Mouse (Mus musculus): ENCODE measurements at regions not wholly inside any gene's neighbourhood (a gene's known extent, or its start where the extent isn't known, plus 50 kb on each side); places are given as distances from the start of the nearest gene placed in this dataset.

DNA sequence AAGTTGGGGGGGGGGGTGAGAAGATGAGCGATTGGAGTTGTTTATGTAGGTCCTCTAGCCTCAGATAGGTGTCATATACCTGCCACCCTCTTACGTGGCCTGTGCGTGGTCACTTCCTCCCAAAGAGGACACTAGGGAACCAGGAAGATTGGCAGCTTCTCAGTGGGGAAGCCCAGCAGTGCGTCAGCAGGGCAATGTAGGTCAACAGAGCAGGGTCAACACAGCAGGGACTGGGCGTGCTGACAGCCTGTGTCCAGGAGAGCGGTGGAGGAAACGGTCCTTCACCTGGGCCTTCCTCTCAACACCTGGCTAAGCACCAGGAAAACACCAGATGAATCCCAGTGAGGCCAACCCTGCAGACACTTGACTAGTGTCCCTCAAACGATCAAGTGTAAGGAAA lies 122.4 kb upstream of the Dio3 start:
- DNase-seq (ENCODE audit: extremely low spot score in 1 of 2, low spot score in 1 of 2), result no peak

DNA sequence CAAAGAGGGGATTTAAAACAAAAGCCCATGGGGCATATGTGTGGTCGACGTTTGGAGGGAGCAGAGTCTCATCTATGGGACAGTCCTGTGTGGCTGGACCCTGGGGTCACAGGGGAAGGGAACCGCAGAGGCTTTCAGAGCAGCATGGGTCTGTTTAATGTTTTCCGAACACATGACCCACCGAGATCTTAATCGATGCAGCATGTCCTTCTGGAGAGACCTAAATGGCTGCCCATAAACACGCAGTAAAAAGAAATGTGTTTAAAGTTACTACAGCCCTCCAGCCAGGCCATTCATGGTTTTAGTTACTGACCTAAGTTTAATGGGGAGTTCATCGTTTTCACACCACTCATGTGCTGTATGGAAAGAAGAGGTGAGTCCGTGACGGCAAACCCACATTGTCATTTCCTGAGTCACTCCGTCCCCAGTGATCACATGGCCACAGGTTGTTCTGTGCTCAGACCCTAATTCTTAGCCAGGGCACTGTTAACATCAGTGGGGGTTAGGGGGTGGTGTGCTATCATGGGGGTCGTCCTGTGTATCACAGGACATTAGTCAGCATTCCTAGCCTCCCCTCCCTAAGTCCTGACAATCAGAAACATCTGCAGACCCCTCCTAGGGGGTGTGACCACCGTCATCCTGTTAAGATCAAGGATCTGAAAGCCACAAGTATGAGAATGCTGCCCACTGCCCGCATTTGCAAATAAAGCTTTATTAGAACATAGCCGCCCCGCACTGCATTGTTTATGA lies 120.7 kb upstream of the Dio3 start:
- no peak for DNase-seq (ENCODE audit: extremely low spot score in 1 of 2, low spot score in 1 of 2)

DNA sequence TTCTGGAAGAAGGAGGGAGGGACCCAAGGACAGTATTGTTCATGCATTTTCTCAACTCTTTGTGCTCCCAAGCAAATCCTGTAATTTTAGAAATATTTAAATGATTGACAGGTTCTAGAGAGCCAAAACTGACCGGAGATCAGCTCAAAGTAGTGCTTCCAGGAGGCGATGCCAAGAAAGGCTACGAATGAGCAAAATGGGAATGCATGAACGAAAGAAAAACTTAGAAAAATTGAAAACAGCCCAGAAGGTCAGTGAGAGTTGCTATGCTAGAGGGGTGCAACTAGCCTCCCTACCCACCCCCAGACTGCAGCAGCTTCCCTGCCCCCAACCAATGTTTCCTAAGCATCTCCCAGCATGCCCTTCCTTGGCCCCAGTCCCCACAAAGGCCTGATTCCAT lies 117.6 kb upstream of the Dio3 start:
- DNase-seq (ENCODE audit: extremely low spot score in 1 of 2, low spot score in 1 of 2), result no peak

DNA sequence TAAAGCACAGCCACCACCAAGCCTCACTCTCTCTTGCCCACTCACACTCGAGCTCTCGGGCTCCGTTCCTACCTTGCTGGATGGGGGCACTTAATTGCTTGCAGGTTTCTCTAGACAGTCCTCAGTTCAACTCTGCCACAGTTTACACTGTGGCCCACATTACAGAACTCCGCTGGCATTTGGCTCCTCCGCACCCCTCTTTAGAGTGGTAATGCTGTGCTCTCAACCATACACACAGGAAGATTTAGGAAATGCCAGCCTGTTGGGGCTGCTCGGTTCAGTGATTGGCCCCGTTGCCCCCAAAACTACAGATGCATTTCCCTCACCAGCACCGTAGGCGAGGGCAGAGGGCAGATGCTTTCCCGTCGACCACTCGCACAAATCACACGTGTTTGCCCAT lies 113.4 kb upstream of the Dio3 start:
- DNase-seq (ENCODE audit: extremely low spot score in 1 of 2, low spot score in 1 of 2), result no peak

DNA sequence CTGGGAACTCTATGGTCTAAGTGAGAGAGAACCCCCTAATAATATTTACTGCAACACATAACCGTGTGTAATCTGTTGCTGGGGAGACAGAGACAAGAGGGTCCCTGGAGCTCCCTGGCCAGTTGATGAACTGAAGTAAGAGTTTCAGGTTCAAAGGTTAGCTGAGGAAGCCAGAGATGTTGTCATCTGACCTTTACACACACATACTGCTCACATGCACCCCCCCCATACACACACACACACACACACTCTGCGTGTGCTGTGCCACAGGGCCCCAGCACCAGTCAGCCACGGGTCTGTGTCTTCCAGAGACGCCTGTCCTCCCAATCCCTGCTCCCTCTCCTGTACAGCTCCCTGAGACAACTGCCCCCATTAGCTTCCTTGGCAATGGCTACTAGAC lies 110.5 kb upstream of the Dio3 start:
- DNase-seq (ENCODE audit: extremely low spot score in 1 of 2, low spot score in 1 of 2), result no peak

DNA sequence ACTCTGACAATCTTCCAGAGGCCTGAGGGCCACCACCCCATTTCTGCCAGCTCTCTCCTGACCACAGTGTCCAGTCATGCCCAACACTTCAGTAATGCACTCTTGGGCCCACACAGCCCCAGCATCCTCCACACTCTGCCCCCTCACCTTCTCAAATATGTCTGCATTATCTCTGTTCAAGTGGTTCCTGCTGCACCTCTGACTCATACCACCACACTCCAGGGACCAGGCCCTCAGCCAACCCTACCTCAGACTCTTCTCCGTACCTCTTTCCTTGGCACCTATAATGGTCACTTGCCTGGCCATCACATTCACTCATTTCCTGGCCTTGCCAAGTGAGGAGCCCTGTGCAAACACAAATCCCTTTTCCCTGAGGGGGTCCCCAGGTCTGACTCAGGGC lies 109.6 kb upstream of the Dio3 start:
- DNase-seq (ENCODE audit: extremely low spot score in 1 of 2, low spot score in 1 of 2), result no peak

DNA sequence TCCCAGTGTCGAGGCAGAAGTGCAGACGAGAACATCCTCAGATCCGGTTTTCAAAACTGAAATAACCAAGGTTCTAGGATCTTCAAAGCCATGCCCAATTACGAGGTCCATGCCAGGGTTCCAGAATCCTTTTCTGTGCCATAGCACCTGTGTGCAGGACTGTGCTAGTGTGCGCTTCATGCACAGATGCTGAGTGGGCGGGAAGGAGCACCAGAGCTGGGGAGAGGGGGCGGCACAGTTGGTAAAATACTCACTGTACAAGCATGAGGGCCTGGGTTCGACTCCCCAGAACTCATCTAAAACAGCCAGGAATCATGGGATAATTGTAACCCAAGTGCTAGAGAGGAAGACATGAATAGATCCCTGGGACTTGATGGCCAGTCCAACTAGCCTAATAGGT lies 108.4 kb upstream of the Dio3 start:
- DNase-seq (ENCODE audit: extremely low spot score in 1 of 2, low spot score in 1 of 2), result peak in 1 of 2 experiments; percentile 23

DNA sequence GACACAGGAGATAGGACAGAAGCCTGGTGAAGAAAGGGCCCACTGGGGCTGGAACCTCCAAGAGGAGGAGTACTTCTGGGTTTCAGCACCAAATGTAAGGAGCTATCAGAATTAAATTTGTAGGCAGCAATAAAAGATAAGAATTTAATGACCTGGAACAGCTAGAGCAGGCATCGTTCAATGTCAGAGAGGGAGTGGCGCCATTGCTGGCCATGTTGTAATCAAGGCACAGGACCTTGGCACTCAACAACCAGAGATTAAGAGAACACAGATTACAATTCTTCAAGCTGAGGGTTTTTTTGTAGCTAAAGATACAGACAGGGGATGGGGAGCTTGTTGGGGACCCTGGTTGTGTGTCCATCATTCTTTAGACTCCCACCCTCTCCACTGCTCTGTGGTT lies 101.0 kb upstream of the Dio3 start:
- no peak for DNase-seq (ENCODE audit: extremely low spot score in 1 of 2, low spot score in 1 of 2)

DNA sequence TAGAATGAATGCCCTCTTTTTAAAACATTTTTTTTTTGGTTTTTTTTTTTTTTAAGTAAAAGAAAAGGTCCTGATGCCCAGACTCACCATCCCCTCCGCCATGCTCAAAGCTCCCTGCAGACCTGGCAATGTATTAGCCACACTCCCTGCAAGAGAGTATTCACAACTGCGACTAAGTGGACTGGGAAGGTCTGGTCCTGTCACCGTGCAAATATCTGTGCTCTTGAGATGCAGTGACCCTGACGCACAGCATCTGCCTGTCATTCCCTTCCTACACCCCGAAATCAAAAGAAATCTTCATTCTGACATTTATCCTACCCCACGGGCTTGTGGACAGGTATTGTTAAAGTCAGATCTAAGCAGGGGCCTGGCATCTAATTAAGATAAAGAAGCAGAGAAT lies 95.4 kb upstream of the Dio3 start:
- no peak for DNase-seq (ENCODE audit: extremely low spot score in 1 of 2, low spot score in 1 of 2)

DNA sequence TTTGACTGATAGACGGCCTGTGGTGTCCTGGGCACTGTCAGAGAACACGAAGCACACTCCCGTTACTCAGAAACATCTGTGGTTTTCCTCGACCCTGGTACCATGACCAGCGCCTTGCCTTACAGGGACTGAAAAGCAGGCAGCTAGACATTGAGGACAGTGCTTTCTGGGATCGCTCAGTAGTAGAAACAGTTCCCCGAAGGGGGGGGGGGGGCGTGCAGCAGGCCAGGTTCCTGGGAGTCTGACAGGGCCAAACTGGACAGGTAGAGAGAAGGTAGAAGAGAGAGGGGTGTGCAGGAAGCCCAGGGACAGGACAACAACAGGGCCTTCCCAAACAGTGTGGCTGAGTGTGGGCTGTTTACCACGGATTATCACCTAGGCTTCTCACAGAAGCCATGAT lies 93.5 kb upstream of the Dio3 start:
- DNase-seq (ENCODE audit: extremely low spot score in 1 of 2, low spot score in 1 of 2), result no peak

DNA sequence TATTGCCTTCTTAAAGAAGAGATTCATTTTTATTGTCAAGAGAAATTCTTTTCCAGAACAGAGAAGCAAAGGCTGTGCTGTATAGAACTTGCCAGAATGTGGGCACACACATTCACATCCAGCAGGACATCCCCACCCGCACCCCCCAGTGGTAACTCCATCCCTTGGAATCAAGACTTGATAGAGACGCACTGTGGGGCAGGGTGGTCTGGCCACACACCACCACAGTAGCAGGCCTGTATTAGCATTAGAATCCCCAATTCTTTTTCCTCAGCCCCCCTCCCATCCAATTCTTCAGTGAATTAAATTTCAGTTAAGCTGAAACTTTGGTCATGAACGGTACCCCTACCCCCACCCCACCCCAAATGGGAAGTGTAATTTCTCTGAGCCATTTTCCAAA lies 92.5 kb upstream of the Dio3 start:
- DNase-seq (ENCODE audit: extremely low spot score in 1 of 2, low spot score in 1 of 2), result no peak

DNA sequence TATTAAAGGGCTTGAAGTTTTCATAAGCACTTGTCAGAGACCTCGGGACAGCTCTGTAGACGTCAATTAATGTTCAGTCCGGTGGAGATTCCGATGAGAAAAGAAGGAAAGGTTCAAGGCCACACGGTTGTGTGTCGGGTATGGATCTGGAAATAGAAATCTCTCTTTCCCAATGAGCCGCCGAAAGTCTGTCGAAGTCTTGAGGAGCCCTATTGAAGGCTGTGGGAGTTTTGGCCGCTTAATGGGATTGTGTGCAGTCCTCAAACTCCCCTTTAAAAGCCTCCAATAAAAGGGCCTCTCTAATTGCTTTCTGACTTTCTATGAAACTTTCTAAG lies 92.0 kb upstream of the Dio3 start:
- DNase-seq (ENCODE audit: extremely low spot score in 1 of 2, low spot score in 1 of 2), result no peak

DNA sequence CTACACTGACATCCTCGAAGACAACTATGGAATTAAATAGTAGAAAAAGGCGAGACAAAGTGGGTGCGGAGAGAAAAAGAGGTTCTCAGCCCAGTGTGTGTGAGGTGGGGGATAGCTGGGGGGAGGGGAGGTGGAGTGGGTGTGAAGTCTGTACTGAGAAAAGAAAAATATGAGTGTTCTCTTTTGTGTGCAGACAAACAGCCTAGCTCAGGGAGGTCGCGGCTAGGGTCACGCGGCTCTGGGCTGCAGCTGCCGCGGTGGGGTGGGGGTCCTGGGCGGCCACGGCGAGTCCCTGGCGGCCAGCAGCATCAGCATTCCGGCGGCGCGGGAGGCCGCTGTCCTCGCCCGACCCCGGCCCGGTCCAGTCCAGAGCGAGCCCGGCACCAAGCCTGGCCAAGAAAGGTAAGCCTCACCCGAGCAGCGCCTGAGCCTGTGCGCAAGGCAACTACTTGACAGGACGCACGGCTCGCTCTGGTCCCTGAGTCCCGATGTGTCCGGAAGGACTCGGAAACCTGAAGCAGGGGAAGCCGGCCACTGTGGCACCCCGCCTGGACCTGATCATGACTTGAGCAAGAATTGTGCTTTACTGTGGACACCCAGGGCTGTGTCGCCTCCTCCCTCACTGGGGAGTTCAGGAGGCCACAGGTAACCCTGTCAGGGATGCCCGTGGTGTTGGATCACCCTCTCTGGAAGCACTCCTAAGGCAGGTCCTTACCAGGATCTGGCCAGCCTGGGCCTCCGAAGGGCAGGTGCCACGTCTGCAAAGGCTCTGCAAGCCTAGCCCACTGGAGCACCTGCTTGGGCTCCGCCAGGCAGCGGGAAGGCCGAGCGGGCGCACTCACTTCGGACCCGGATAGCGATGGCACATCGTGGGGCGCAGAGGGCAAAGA lies 91.4 kb upstream of the Dio3 start:
- no peak for DNase-seq (ENCODE audit: extremely low spot score in 1 of 2, low spot score in 1 of 2)

DNA sequence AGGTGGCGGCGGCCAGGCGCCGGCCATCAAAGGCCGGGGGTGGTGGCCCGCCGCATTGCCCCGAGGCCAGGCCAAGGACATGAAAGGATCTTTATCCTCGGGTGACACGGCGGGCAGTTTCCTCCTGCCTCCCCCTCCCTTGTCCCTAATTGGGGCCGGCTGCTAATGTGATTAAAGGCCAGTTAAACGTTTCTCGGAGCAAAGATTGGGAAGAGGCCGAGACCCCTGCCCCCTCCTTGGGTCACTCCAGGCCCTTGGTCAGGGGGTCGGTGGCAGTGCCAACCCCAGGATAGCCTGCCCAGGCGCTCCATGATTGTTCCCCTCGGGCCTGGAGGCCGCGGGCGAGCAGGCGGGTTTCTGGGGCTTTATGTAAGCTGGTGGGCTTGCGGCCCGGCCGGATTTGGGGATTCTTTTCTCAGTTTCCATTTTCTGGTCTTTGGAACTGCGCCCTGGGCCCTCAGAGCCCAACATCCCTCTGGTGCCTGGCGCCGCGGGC lies 90.7 kb upstream of the Dio3 start:
- no peak for DNase-seq (ENCODE audit: extremely low spot score in 1 of 2, low spot score in 1 of 2)

DNA sequence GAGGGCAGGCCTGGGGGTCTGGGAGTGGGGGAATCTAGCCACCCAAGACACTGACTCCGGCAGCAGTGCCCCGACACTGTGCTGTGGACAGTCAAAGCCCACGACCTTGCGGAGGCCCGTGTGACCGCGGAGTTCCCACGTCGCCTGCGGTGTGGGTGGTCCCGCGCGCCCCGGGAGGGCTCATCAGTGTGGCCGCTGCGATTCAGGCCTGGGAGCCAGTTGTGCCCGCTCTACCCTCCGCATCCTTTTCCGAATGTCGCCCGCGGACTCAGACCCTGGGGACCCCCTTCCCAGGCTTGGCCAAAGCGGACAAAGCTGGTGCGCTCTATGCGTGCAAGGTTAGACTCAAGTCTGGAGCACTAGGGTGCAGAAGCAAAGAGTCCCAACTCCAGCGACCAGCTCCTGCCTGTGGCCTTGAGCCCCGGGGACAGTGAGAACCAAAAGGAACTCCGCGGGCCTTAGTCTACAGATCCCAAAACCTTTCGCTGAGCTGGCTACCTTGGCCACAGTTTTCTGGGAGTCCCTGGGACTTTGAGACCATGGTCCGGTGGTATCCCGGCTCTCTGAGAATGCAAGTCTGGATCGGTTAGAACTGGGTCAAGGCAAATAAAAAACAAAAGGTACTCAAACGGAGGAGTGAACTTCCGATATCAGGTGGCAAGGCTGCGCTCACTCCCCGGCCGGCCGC lies 90.1 kb upstream of the Dio3 start:
- DNase-seq (ENCODE audit: extremely low spot score in 1 of 2, low spot score in 1 of 2), result no peak

DNA sequence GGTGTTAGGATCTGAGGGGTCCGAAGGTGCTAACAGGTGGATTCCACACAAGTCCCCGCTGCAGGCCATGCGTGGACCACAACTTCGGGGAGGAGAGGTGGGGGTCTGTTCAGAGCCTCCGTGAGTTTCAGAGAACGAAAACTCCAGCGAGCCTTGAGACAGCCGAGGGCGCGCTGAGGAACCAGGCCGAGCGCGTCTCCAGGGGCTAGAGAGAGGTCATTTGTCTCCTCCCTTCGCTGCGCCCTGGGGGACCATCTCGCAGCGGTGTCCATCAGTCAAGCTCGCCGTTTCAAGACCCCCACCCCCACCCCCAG lies 89.6 kb upstream of the Dio3 start:
- no peak for DNase-seq (ENCODE audit: extremely low spot score in 1 of 2, low spot score in 1 of 2)

DNA sequence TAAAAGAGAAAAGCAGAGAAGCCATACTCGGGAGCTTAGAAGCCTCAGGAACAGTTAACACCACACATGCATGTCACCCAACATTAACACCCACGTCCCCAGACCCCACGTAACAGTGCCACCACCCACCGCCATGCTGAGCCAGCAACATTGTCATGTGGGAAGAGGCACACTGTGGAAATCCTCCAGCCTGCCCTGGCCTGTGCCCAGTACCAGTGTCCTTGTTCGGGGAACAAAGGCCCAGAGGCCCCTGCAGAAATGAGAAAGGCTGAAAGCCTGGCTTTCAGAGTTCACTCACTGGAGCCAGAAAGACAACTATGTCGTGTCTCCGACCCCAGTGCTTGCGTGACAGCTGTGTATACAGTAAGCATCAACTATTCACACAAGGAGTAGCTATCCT lies 86.7 kb upstream of the Dio3 start:
- DNase-seq (ENCODE audit: extremely low spot score in 1 of 2, low spot score in 1 of 2), result no peak

DNA sequence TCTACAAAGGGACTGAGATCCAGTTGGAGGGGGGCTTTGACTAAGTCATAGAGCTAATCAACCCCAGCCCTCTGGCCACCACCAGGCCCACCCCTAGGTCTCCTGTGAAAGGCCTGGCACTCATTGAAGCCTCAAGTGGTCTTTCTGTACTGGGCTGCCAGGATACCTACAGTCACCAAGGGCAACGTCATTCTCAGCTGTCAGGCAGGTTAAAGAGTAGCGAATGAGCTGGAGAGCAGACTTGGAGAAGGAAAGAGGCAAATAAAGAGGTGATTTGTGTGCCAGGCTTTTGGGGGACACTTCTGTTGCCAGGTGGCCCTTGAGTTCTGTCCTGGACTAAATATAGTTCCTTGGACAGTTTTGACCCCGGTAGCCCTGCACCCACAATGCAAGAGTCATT lies 81.5 kb upstream of the Dio3 start:
- no peak for DNase-seq (ENCODE audit: extremely low spot score in 1 of 2, low spot score in 1 of 2)

DNA sequence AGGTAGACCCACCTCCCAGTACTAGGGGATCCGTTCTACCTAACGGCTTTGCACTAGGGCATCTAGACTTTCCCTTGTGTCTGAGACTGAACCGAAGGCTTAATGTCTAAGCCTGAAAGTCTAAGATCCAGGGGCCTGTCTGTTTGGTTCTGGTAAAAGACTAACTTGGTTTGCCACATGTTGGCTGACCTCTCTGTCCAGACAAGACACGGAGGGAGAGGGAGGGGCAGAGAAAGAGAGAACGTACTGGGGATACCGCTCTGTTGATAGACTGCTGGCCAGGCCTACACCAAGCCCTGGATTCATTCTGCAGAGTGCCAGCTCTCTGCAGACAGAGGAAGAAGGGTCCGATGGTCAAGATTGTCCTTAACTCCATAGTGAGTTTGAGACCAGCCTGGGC lies 78.4 kb upstream of the Dio3 start:
- DNase-seq (ENCODE audit: extremely low spot score in 1 of 2, low spot score in 1 of 2), result no peak

DNA sequence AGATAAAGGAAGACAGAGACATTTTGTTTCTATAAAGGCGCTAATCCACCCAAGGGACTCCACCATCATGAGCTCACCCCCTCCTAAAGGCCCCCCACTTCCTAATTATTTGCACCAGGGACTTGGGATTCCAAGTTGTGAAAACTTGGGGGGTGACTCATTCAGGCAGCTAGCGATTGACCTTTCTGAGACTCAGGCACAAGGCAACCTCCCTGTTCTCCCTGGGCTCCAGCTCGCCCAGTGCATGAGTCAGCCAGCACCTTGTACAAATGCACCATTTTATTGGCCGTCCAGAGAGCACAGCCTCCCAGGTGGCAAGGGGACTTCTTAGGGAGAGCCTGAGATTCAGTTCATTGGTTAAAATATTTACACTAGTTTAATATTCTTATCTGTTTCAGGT lies 78.0 kb upstream of the Dio3 start:
- DNase-seq (ENCODE audit: extremely low spot score in 1 of 2, low spot score in 1 of 2), result no peak

DNA sequence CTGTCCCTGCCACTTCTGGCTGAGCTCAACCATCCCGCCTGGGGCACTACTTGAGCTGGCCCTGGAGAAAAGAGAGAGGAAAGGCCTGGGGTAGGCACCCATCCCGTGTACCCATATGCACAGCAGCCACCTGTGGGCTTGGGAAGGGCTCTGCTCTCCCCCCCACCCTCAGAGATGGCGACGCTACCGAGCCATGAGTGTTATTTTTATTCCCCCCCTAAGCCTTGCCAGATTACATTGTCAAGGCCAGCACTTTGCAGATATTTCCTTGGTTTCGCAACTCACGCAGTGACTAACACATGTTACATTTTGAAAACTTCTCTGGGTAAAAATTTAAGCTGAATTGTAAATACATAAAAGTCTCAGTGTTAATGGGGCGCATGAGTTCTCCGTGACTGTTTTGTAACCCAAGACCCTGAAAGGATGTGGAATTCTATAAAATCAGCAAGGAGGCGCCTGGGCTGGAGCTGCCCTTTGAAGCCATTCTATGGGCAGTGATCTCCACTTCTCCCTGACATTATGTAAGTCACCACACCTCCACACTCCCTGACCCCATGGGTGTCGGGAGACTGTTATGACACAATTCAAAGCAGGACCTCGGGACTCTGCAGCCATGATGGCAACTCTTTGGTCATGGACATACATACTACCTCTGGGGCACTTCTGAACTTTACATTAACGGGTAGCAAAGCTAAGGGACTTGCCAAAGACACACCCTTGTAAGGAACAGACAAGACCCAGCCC lies 75.4 kb upstream of the Dio3 start:
- peak in 1 of 2 experiments; percentile 11 for DNase-seq (ENCODE audit: extremely low spot score in 1 of 2, low spot score in 1 of 2)
